Mouse (Mus musculus): ENCODE measurements around the gene Dhx40. TPM values are rescaled to one million over a fixed set of nuclear protein-coding genes. Genes with fewer than 3 reads are reported as not detected.
"Not testable (repeated sequence)": the region's sequence is repeated elsewhere in the genome, so short reads cannot be mapped to it uniquely, and the experiment has no call there.

The Dhx40 gene
- total RNA-seq, 2 experiments from 2014 or later, result 26.6 to 31.7 TPM

DNA sequence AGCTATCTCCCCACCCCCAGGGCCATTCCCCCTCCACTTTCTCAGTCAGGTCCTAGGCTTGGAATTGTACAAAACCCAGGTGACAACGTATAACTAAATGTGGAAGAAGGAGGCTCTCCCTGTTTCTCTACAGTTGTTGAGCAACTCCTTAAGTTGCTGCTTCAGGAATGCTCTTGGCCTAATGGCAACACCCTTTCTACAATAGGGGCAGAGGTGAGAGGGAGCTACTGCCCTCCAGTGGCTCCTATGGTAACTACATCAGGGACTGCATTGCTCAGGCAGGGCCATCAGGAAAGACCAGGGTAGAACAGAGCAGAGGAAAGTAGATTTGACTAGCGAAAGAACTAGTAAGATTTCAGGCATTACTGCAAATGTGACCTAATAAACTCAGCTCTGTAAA, 28.8 kb upstream of the Dhx40 start:
- Histone ChIP-seq H3K4me3 (no peak overlapping the region), H3K27ac (no peak overlapping the region)
- peak in 1 of 2 experiments; percentile 38 for DNase-seq (ENCODE audit: low spot score in 2 of 2)
- TF ChIP-seq CTCF (conservative IDR thresholded peaks at IDR 0.05), result peak; percentile 84

DNA sequence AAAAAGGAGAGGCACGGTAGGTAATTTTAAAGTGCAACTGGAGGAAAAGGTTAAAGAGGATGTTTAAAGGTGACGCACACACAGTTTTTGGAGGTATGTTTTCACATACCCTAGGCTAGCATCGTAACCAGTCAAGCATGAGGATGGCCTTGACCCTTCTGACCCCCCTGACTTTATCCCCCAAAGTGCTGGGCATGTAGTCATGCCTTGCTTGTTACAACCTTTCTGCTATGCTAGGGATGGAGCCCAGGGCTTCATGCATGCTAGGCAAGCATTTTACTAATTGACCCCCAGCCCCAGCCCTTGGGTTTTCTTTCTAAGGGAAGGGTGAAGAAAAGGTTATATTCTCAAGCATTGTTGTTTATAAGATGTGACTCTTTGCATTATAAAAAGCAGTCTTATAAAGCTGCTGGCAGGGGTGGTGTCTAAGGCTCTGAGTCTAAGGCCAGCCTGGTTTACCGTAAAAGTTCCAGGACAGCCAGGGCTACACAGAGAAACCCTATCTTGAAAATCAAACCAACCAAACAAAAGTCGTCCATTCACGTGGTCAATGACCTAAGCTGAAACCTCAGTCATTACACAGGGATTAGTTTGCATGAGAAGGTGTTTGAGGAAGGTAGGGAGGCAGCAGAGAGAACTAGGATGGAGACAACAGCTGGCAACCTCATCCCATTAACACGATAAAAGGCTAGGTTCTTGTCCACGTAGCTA, 27.2 kb upstream of the Dhx40 start:
- DNase-seq (ENCODE audit: low spot score in 2 of 2), result no peak
- no peak overlapping the region for H3K27ac ChIP-seq
- TF ChIP-seq CTCF (conservative IDR thresholded peaks at IDR 0.05), result no peak
- H3K4me3 ChIP-seq, result no peak overlapping the region

DNA sequence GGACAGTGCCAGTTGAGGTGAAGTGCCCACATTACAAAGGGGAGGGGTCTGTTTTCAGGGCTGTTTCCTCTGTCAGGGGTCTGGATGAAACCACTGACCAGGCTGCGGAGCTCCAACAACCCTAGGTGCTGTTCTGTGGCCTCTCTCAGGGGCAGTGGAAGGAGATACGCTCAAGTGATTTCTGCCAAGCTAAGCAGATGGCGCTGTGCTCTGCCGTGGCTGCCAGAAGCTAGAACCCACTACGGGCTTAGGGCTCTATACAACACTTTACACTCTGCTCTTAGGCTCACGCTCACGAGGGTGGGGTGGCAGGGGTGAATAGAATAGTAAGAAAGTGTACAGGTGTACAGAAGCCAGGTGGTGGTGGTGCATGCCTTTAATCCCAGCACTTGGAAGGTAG, 26.5 kb upstream of the Dhx40 start:
- TF ChIP-seq CTCF (conservative IDR thresholded peaks at IDR 0.05), result 0 out of 2 replicates have a peak, but pooled peaks have one; percentile 3
- Histone ChIP-seq H3K4me3 (no peak overlapping the region), H3K27ac (no peak overlapping the region)
- no peak for DNase-seq (ENCODE audit: low spot score in 2 of 2)

DNA sequence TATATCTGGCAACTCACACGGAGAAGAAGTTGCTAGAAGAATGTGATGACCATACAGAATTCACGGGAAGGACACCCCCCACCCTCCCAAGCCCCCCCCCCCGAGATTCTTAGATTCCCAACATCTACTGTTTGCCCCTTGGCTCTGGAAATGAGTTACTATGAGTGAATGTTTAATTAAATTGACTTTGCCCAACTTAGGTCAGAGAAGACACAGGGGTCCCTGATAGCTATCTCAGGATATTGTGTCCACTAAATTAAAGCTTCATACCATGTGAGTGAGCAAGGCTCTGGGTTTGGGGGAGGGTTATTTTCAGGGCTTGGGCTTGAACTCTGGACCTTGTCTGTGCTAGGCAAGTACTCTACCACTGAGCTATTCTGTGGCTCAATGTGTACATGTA, 25.6 kb upstream of the Dhx40 start:
- Histone ChIP-seq H3K27ac (no peak overlapping the region), H3K4me3 (no peak overlapping the region)
- DNase-seq (ENCODE audit: low spot score in 2 of 2), result no peak
- no peak for TF ChIP-seq CTCF (conservative IDR thresholded peaks at IDR 0.05)

DNA sequence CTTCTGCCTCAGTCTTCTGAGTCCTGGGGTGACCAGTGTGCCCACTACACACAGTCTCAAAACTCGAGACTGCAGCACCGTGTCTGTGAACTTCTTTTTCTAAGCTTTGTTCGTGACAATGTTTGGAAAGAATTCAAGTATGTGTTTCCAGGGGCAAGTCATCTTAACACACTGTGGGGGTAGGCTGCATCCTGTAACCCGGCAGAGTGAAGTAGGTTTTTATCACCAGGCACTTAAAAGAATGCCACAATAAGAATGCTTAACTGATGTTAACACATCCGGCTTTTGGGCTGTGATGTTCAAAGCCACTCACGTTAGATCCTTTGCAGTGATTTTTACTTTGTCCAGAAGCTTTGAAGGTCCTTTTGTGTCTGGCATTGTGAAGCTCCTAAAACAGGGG, 20.9 kb upstream of the Dhx40 start:
- DNase-seq (ENCODE audit: low spot score in 2 of 2), result no peak
- H3K27ac ChIP-seq, result no peak overlapping the region
- TF ChIP-seq CTCF (conservative IDR thresholded peaks at IDR 0.05), result no peak
- no peak overlapping the region for H3K4me3 ChIP-seq

DNA sequence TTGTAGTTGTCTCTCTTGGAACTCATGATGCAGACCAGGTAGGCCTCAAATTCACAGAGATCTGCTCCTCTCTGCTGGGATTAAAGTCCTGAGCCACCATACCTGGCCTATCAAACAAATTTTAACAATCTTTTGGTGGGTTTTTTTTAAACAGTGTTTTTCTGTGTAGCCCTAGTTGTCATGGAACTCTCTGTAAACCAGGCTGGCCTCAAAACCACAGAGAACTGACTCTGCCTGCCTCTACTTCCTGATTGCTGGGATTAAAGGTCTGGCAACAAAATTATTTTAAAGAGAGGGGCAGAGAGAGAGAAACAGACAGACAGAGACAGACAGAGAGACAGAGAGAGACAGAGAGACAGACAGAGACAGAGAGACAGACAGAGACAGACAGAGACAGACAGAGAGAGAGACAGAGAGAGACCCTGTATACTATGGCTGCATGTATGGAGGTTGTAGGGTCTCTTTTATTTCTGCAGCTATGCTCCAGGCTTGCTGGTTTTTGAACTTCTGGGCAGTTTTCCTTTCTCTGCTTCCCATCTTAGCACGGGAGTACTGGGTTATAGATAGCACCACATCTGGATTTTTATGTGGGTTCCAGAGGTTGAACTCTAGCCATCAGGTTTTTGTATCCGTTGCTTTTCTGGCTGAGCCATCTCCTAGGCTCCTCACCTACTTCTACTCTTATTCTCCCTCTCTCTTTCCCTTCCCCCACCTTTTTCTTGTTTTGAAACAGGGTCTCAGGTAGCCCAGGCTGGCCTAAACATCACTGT, 20.1 kb upstream of the Dhx40 start:
- TF ChIP-seq CTCF (conservative IDR thresholded peaks at IDR 0.05), result no peak

DNA sequence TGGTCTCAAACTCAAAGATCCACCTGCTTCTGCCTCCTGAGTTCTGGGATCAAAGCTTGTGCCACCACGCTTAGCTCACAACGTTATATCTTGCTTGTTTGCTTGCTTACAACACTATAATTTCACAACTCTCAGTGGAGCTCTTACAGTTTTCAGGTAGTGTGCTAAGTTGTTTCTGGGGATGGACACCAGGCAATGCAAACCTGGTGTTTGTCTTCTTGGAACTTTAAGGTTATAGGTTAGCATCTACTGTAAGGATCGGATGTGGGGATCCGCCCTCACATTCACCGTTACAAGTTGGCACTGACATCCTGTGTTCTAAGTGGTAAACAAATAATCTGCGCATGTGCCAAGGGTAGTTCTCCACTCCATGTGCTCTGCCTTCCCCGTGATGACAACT, 16.9 kb upstream of the Dhx40 start:
- no peak overlapping the region for H3K4me3 ChIP-seq

More for the DNA sequence above, 20.1 kb upstream of the Dhx40 start:
- no peak for DNase-seq (ENCODE audit: low spot score in 2 of 2)
- H3K4me3 ChIP-seq, result no peak overlapping the region
- no peak overlapping the region for H3K27ac ChIP-seq

DNA sequence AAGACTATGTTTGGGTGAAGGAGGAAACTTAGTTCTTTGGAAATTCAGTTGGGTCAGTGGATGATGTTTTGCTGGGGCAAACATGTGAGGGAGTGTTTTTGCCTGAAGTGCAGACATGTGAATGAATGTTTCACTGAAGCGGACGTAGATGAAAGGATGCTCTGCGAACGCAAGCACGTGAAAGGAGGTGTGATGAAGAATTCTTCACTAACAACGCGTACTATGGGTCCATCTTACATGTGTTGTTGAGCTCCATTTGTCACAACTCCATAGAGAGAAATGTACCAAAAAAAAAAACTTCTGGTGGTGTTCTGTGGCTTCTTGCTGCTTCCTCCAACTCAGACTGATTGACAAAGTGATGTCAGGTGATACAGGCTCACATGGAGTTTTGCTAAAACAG, 15.0 kb upstream of the Dhx40 start:
- H3K4me3 ChIP-seq, result no peak overlapping the region
- TF ChIP-seq CTCF (conservative IDR thresholded peaks at IDR 0.05), result no peak

More for the DNA sequence above, 16.9 kb upstream of the Dhx40 start:
- H3K27ac ChIP-seq, result no peak overlapping the region
- no peak for DNase-seq (ENCODE audit: low spot score in 2 of 2)
- TF ChIP-seq CTCF (conservative IDR thresholded peaks at IDR 0.05), result no peak

DNA sequence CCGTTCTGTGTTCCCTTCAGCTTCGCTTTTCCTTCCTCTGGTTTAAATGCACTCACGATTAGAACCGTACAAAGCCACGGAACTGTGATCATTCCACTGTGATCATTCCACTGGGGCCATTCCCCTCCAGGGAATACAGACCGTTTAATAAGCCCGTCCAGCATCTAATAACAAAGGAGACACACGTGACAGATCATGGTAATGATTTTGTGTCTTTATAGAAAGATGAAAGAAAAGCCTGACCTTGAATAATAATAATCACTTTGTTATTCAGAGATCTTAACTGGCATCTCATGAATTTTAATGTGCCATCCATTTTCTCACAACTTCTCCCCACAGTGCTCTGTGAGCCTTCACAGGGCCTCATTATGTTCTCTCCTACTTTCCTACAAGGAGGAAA, 12.0 kb upstream of the Dhx40 start:
- H3K4me3 ChIP-seq, result no peak overlapping the region
- DNase-seq (ENCODE audit: low spot score in 2 of 2), result no peak
- H3K27ac ChIP-seq, result no peak overlapping the region
- TF ChIP-seq CTCF (conservative IDR thresholded peaks at IDR 0.05), result no peak

More for the DNA sequence above, 15.0 kb upstream of the Dhx40 start:
- no peak for DNase-seq (ENCODE audit: low spot score in 2 of 2)
- no peak overlapping the region for H3K27ac ChIP-seq

DNA sequence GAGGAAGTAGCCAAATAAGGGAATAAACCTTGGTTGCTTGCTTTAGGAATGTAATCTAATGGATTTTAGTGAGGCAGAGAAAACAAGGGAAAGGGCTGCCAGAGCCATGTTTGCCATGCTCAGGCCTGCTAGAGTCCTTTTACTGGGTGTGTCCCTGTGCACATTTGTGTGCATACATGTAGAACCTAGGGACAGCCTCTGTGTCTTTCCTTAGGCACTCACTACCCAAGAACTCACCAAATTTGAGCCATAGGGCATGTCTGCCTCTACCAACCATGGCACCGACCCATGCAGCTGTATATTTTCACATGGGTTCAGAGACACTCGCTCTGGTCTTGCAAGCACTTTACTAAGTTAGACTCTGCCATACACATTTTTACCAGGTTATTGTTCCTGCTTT, 11.4 kb upstream of the Dhx40 start:
- Histone ChIP-seq H3K27ac (no peak overlapping the region), H3K4me3 (no peak overlapping the region)
- no peak for TF ChIP-seq CTCF (conservative IDR thresholded peaks at IDR 0.05)
- no peak for DNase-seq (ENCODE audit: low spot score in 2 of 2)

DNA sequence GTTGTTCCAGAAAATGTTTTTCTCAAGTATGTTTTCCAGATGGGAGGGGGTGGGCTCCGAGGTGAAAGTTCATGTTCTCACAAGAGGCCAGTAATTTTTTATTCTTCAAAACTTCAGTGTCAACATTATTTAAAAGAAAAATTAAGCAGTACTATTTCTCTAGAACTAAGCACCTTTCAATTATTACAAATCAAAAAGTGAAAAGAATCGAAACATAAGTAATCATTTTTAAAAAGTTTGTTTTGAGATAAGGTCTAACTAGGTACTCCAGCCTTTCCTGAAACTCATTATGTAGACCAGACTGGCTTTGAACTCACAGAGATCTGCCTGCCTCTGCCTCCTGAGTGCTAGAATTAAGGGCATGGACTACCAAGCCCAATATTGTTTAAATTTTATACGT, 8.7 kb upstream of the Dhx40 start:
- not testable (repeated sequence) for H3K4me3 ChIP-seq; H3K27ac ChIP-seq; DNase-seq (ENCODE audit: low spot score in 2 of 2)

DNA sequence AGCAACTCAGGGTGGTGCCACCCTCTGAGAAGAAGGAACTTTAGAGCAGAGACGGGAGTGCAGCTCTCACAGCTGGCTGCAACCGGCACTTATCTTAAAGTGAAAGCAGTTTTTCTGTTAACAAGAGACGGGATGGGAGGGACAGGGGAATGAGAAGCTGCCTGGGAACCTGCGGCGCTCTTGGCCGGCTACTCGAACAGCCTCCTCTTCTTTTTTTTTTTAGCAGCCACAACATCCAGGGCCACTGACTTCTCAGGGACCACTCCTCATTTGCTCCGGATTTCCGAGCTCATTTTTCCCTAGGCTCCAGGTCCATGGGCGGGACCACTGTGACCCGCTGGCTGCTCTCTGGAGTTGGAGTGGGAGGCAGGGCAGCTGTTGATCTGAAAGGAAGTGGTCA, 6.9 kb upstream of the Dhx40 start:
- H3K4me3 ChIP-seq; DNase-seq (ENCODE audit: low spot score in 2 of 2); H3K27ac ChIP-seq: not testable (repeated sequence)

DNA sequence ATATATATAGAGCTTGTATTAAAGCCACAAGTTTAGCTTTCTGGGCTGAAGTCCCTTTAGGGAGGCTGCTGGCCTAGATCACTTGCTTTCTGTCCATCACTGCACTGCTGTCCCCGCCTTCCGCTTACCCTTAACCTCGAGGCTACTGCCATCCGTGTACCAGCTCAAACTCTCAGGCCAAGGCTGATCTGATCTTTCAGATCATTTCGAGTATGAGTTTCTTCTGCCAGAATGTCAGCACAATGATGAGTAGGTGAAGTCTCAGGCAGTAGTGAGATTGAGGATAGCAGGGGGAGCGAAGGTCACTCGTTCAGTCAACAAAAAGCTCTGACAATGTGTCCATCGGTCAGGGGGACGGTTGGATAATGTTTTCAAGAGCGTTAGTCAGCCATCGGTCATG, 5.7 kb upstream of the Dhx40 start:
- not testable (repeated sequence) for H3K4me3 ChIP-seq; DNase-seq (ENCODE audit: low spot score in 2 of 2); H3K27ac ChIP-seq

DNA sequence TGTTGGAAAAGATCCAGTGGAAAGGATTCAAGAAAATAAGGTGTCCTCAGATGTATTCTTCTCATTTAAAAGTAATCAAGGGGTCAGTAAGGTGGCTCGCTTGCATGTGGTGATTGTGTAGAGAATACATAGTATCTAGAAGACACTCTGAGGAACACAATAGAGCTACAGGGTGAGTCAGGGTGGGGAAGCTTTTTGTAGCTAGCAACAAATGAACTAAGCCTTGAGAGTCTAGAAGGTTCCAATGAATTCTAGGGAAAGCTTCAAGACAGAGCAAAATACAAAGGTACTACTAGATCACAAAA, 3.7 kb upstream of the Dhx40 start:
- no peak for TF ChIP-seq CTCF (conservative IDR thresholded peaks at IDR 0.05)
- DNase-seq (ENCODE audit: low spot score in 2 of 2), result no peak

More for the DNA sequence above, 3.7 kb upstream of the Dhx40 start:
- no peak overlapping the region for H3K4me3 ChIP-seq
- H3K27ac ChIP-seq, result no peak overlapping the region
